Mouse (Mus musculus) ES-E14 (cell line): ENCODE measurements around the gene Eif2ak2. TPM values are rescaled to one million over a fixed set of nuclear protein-coding genes. Genes with fewer than 3 reads are reported as not detected.

Experiments used
- DNase-seq: peaks from one replicate; pipeline ENCODE4 v3.0.0-alpha.2; 2013; ENCODE audit warnings: low read depth, low spot score
- H3K27ac ChIP-seq: 2 replicates; pipeline ENCODE4 v1.5.1; 2012; ENCODE audit warnings: low read depth, mild to moderate bottlenecking, low read length, moderate library complexity, mixed read lengths; ENCODE audit not compliant: poor library complexity, insufficient read depth, severe bottlenecking
- H3K36me3 ChIP-seq: 2 replicates; pipeline ENCODE4 v1.6.1; 2012; ENCODE audit warnings: mild to moderate bottlenecking, low read length, moderate library complexity, mixed read lengths; ENCODE audit not compliant: control insufficient read depth, poor library complexity, insufficient read depth, severe bottlenecking
- H3K4me1 ChIP-seq, 2 experiments: fragments of 150-350 bp in 1 of 2; sonication (generic) in 1 of 2; 2 replicates each; pipeline ENCODE4 v1.6.1; 2012; ENCODE audit warnings: low read length in 2 of 2, mild to moderate bottlenecking in 1 of 2, mixed read lengths in 1 of 2; ENCODE audit not compliant: control insufficient read depth in 2 of 2, insufficient read depth in 2 of 2, poor library complexity in 1 of 2
- H3K4me3 ChIP-seq, 2 experiments: fragments of 150-350 bp in 1 of 2; sonication (generic) in 1 of 2; 2 replicates each; pipeline ENCODE4 v1.5.1; 2012; ENCODE audit warnings: low read length in 2 of 2, low read depth in 1 of 2, mild to moderate bottlenecking in 1 of 2, mixed read lengths in 1 of 2; ENCODE audit not compliant: insufficient read depth in 1 of 2, poor library complexity in 1 of 2, severe bottlenecking in 1 of 2
- H3K9ac ChIP-seq: 2 replicates; pipeline ENCODE4 v1.6.1; 2012; ENCODE audit warnings: low read depth, mild to moderate bottlenecking, low read length, mixed read lengths; ENCODE audit not compliant: poor library complexity, insufficient read depth, severe bottlenecking
- H3K9me3 ChIP-seq: fragments of 150-350 bp; sonication (generic); 2 replicates; pipeline ENCODE4 v1.6.1; 2012; ENCODE audit warnings: low read depth, mild to moderate bottlenecking, low read length; ENCODE audit not compliant: control insufficient read depth, insufficient read depth
- CHD2 ChIP-seq: IDR thresholded peaks from 2 replicates; pipeline ENCODE4 v1.6.1; 2014; ENCODE audit warnings: mild to moderate bottlenecking, low read depth, low read length, inconsistent platforms
- HCFC1 ChIP-seq: IDR thresholded peaks from 2 replicates; pipeline ENCODE4 v1.6.1; 2012; ENCODE audit warnings: low read length, inconsistent platforms, borderline replicate concordance; ENCODE audit not compliant: insufficient read depth
- MAFK ChIP-seq: IDR thresholded peaks from 2 replicates; pipeline ENCODE4 v1.6.1; 2014; ENCODE audit warnings: mild to moderate bottlenecking, low read depth, low read length, inconsistent platforms; ENCODE audit not compliant: insufficient read depth
- ZC3H11A ChIP-seq: IDR thresholded peaks from 2 replicates; pipeline ENCODE4 v1.6.1; 2012; ENCODE audit warnings: low read depth, mild to moderate bottlenecking, inconsistent platforms, low read length, borderline replicate concordance
- ZNF384 ChIP-seq: IDR thresholded peaks from 2 replicates; pipeline ENCODE4 v1.6.1; 2012; ENCODE audit warnings: low read depth, low read length, inconsistent platforms
- in situ Hi-C, 2 experiments: fragments of 600-800 bp; cut with MboI; formaldehyde crosslinking; loops; one replicate each; pipeline ENCODE4 v1.15.1; 2025; ENCODE audit warnings: low sequenced_read_pairs in 2 of 2, inconsistent platforms in 1 of 2; ENCODE audit not compliant: unreplicated experiment in 2 of 2
- total RNA-seq: library from RNA; depleted of rRNA; stranded (reverse); fragments of 300-350 nt; gene quantifications from 2 replicates; pipeline ENCODE4 v1.2.3, GENCODE M21; 2012

Gene Eif2ak2
- total RNA-seq, 1 experiment: 15.3 TPM

GRCm38 (mm10) chr17:78885286-78886065 lies 3.1 kb upstream of the Eif2ak2 start:
- H3K27ac ChIP-seq: no peak overlapping the region
- no peaks in the 10 kb centered on the region for H3K9me3 ChIP-seq
- in situ Hi-C loops: no loop called here
- H3K36me3 ChIP-seq: no peaks in the 10 kb centered on the region
- DNase-seq: no peak
- H3K9ac ChIP-seq: no peak overlapping the region
- H3K4me1 ChIP-seq: peaks cover 0 to 2% of the 10 kb centered on the region in 2 experiments; a peak in 1 of 4 replicates
- no peak overlapping the region for H3K4me3 ChIP-seq
- TF ChIP-seq CHD2 (no peak), HCFC1 (no peak)

- in situ Hi-C loops: no loop called here
- no peak overlapping the region for H3K27ac ChIP-seq
- TF ChIP-seq ZNF384 (no peak), MAFK (no peak), ZC3H11A (no peak), CHD2 (no peak), HCFC1 (no peak)
- H3K9ac ChIP-seq: no peak overlapping the region
- H3K9me3 ChIP-seq: no peaks in the 10 kb centered on the region
- H3K4me1 ChIP-seq: peaks cover 0 to 2% of the 10 kb centered on the region in 2 experiments; a peak in 1 of 4 replicates
- no peak for DNase-seq
- H3K36me3 ChIP-seq: no peaks in the 10 kb centered on the region
- no peak overlapping the region for H3K4me3 ChIP-seq
These were observed 918 bp upstream of the Eif2ak2 start for GRCm38 (mm10) chr17:78883291-78883690.

- Histone ChIP-seq H3K9me3 (no peaks in the 10 kb centered on the region), H3K4me1 (peaks cover 0 to 2% of the 10 kb centered on the region in 2 experiments; a peak in 1 of 4 replicates), H3K9ac (peak overlapping the region; percentile 75), H3K27ac (peak overlapping the region; percentile 14; the same call in 1 of the 2 replicates), H3K36me3 (no peaks in the 10 kb centered on the region), H3K4me3 (peak overlapping the region; percentile 67 to 95)
- TF ChIP-seq MAFK (no peak), CHD2 (no peak), ZNF384 (no peak), ZC3H11A (no peak), HCFC1 (no peak)
- in situ Hi-C loops: no loop called here
- DNase-seq: no peak
These were observed 482 bp downstream of the Eif2ak2 start for GRCm38 (mm10) chr17:78881878-78882304.

- no peak overlapping the region for H3K4me3 ChIP-seq
- H3K27ac ChIP-seq: no peak overlapping the region
- H3K9ac ChIP-seq: no peak overlapping the region
- no peaks in the 10 kb centered on the region for H3K9me3 ChIP-seq
- H3K4me1 ChIP-seq: no peaks in the 10 kb centered on the region
- TF ChIP-seq ZC3H11A: no peak
- TF ChIP-seq CHD2: no peak
- in situ Hi-C loops: no loop called here
- peaks cover 2% of the 10 kb centered on the region; the same call in 1 of the 2 replicates for H3K36me3 ChIP-seq
- DNase-seq: no peak
These were observed 8.5 kb downstream of the Eif2ak2 start for GRCm38 (mm10) chr17:78873886-78874285.

- in situ Hi-C loops: no loop called here
- no peaks in the 10 kb centered on the region for H3K9me3 ChIP-seq
- H3K36me3 ChIP-seq: no peaks in the 10 kb centered on the region; the same call in 1 of the 2 replicates
- no peak overlapping the region for H3K9ac ChIP-seq
- no peak overlapping the region for H3K27ac ChIP-seq
- H3K4me1 ChIP-seq: no peaks in the 10 kb centered on the region
- no peak overlapping the region for H3K4me3 ChIP-seq
- no peak for DNase-seq
- TF ChIP-seq CHD2 (no peak), MAFK (no peak), ZNF384 (no peak)
These were observed 26.1 kb downstream of the Eif2ak2 start for GRCm38 (mm10) chr17:78856243-78856642.
